Mouse (Mus musculus): ENCODE measurements around the gene Tmem39a. TPM values are rescaled to one million over a fixed set of nuclear protein-coding genes. Genes with fewer than 3 reads are reported as not detected.

The Tmem39a gene
- polyA plus RNA-seq, 1 experiment from 2014 or later, result 130 TPM

Other genes starting within 250 kb of the Tmem39a start
- gene Maats1, start 216.6 kb upstream of the Tmem39a start, polyA plus RNA-seq (2015; fragmentation: Nextera tagmentation; extraction: Ambion mirVana), result 1.9 and 2.6 TPM in 2 replicates
- 142 and 143 TPM in 2 replicates for gene Cox17, start 211.7 kb upstream of the Tmem39a start, polyA plus RNA-seq (2015; fragmentation: Nextera tagmentation; extraction: Ambion mirVana)
- 0.55 TPM in 1 of 2 replicates, not detected in the other for gene Gm21987, start 211.7 kb upstream of the Tmem39a start, polyA plus RNA-seq (2015; fragmentation: Nextera tagmentation; extraction: Ambion mirVana)
- gene Popdc2, start 196.5 kb upstream of the Tmem39a start, polyA plus RNA-seq (2015; fragmentation: Nextera tagmentation; extraction: Ambion mirVana), result 8.9 and 9.1 TPM in 2 replicates
- 0.31 and 1.3 TPM in 2 replicates for gene Pla1a, start 125.6 kb upstream of the Tmem39a start, polyA plus RNA-seq (2015; fragmentation: Nextera tagmentation; extraction: Ambion mirVana)
- 77.2 and 78.2 TPM in 2 replicates for gene Adprh, start 106.0 kb upstream of the Tmem39a start, polyA plus RNA-seq (2015; fragmentation: Nextera tagmentation; extraction: Ambion mirVana)
- 0.21 and 0.25 TPM in 2 replicates for gene Cd80, start 103.1 kb upstream of the Tmem39a start, polyA plus RNA-seq (2015; fragmentation: Nextera tagmentation; extraction: Ambion mirVana)
- gene Timmdc1, start 36.0 kb upstream of the Tmem39a start, polyA plus RNA-seq (2015; fragmentation: Nextera tagmentation; extraction: Ambion mirVana), result 26.8 and 27.7 TPM in 2 replicates
- gene Poglut1, start 8.4 kb upstream of the Tmem39a start, polyA plus RNA-seq (2015; fragmentation: Nextera tagmentation; extraction: Ambion mirVana), result 44.5 and 50.4 TPM in 2 replicates
- gene Arhgap31, start 154.6 kb downstream of the Tmem39a start, polyA plus RNA-seq (2015; fragmentation: Nextera tagmentation; extraction: Ambion mirVana), result 21.5 and 23.9 TPM in 2 replicates
- gene B4galt4, start 183.6 kb downstream of the Tmem39a start, polyA plus RNA-seq (2015; fragmentation: Nextera tagmentation; extraction: Ambion mirVana), result 34.7 and 38.1 TPM in 2 replicates
- gene Upk1b, start 241.6 kb downstream of the Tmem39a start, polyA plus RNA-seq (2015; fragmentation: Nextera tagmentation; extraction: Ambion mirVana), result 14.8 and 20.6 TPM in 2 replicates